Mouse (Mus musculus): Measurements from ENCODE around the gene Celsr1. TPM values are rescaled to one million over a fixed set of nuclear protein-coding genes. Genes with fewer than 3 reads are reported as not detected.

Celsr1 gene
- polyA plus RNA-seq, 1 experiment from 2014 or later: 0.01 TPM

- H3K9me3 ChIP-seq (replicated peaks): no peaks in the 10 kb centered on the region
- no peak for ATAC-seq (ENCODE audit: insufficient read depth)
- H3K27ac ChIP-seq (replicated peaks): no peak overlapping the region
- H3K4me3 ChIP-seq (replicated peaks): no peak overlapping the region
- peaks cover 11% of the 10 kb centered on the region; the same call in 1 of the 2 replicates for H3K27me3 ChIP-seq
- H3K4me1 ChIP-seq (replicated peaks): no peaks in the 10 kb centered on the region
- H3K9ac ChIP-seq: no peak overlapping the region
- H3K4me2 ChIP-seq: no peak overlapping the region
- H3K36me3 ChIP-seq (replicated peaks): no peaks in the 10 kb centered on the region
Observed at GRCm38 (mm10) chr15:85993386-85993785, 40.2 kb downstream of the Celsr1 start.

DNA sequence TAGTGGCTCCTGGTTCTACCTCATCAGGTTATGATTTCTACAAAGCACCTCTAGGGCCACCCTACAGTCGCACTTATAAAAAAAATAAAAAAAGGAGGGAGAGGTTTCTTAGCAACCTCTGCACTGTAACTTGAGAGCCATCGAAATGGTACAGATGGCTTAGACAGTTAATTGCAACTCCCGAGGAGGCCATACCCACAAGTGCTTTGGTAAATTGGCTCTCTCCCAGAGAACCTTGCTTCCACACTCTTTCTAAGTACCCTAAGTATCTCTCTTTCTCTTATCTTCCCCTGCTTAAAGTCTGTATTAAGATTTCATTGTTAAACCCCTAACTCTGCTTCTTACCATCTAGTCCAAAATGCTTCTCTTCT is 41.5 kb downstream of the Celsr1 start:
- no peak for ATAC-seq (ENCODE audit: insufficient read depth)
- H3K27ac ChIP-seq (replicated peaks): no peak overlapping the region
- H3K4me3 ChIP-seq (replicated peaks): no peak overlapping the region
- peaks cover 11% of the 10 kb centered on the region; the same call in 1 of the 2 replicates for H3K27me3 ChIP-seq
- no peaks in the 10 kb centered on the region for H3K36me3 ChIP-seq (replicated peaks)
- 60% methylated on average over 3 of the region's 3 CpGs for WGBS (ENCODE audit: insufficient replicate concordance)
- no peaks in the 10 kb centered on the region for H3K9me3 ChIP-seq (replicated peaks)
- no peak overlapping the region for H3K9ac ChIP-seq
- no peak overlapping the region for H3K4me2 ChIP-seq
- H3K4me1 ChIP-seq (replicated peaks): no peaks in the 10 kb centered on the region

DNA sequence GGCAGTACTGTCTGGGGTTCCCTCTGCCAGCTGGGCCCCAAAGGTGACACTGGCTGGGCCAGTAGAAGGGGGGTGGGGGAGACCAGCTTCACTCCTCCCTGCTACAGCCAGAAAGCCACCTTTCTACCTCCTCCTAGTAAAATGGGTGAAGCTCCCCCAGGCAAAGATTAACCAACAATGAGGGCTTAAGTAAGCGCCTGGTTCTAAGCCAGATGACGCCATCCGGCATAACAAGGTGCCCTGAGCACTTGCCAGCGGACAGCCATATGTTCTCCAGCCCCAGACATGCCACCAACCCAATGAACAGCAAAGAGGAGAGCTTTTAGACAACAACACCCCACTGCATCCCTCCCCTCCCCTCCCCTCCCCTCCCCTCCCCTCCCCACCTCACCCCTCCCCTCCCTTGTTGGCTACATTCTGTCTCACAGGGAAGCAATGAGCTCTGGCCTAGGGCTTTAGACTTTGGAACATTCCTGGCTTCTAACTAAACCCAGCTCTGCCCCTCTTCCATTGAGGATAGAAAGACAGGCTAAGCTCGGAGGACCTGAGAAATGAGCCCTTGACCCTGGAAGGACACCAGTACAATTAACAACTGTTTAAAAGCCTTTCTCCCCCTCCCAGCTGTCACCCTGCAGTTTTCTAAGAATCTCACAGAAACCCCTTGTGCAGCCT is 42.0 kb downstream of the Celsr1 start:
- Histone ChIP-seq H3K4me3 (replicated peaks) (no peak overlapping the region), H3K27ac (replicated peaks) (no peak overlapping the region), H3K9me3 (replicated peaks) (no peaks in the 10 kb centered on the region), H3K9ac (no peak overlapping the region), H3K4me2 (no peak overlapping the region), H3K27me3 (peaks cover 11% of the 10 kb centered on the region; the same call in 1 of the 2 replicates), H3K4me1 (replicated peaks) (no peaks in the 10 kb centered on the region), H3K36me3 (replicated peaks) (no peaks in the 10 kb centered on the region)
- 70% methylated on average over 5 of the region's 5 CpGs for WGBS (ENCODE audit: insufficient replicate concordance)
- ATAC-seq (ENCODE audit: insufficient read depth): no peak

DNA sequence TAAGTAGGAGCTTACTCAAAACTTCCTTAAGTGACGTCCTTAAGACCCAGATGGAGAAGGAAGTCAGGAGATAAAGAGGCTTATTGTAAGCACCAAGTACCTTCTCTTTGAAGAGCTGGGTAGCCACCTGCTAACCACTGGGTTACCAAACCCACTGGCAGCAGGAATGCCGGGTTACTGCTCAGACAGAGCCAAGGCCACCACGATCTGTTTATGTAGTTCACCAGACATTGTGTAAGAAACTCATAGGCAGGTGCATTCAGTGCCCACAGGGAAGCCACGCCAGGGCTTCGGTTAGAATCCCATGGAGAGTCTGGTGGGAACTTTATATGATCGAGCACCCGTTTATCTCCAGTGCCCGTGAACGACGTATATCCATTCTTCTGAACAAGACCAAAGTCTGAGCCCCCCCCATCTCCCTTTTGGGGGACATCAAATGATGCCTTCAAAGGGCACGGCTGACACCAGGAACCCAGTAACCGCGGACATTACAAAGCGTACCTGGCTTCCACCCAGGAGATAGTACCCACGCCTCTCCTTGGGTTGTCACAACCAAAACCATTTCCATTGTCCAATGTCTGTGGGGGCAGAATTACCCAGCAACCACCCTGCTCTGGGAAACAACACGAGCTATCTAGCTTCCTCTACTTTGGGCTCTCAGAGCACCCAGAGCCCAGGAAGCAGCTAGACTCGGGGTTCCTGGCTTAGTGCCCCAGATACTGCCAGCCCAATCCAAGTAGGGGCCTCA is 42.7 kb downstream of the Celsr1 start:
- WGBS (ENCODE audit: insufficient replicate concordance): 66% methylated on average over 17 of the region's 17 CpGs
- Histone ChIP-seq H3K27me3 (peaks cover 11% of the 10 kb centered on the region; the same call in 1 of the 2 replicates), H3K4me2 (no peak overlapping the region), H3K36me3 (replicated peaks) (no peaks in the 10 kb centered on the region), H3K4me3 (replicated peaks) (no peak overlapping the region), H3K4me1 (replicated peaks) (no peaks in the 10 kb centered on the region), H3K9me3 (replicated peaks) (no peaks in the 10 kb centered on the region), H3K9ac (no peak overlapping the region), H3K27ac (replicated peaks) (no peak overlapping the region)
- no peak for ATAC-seq (ENCODE audit: insufficient read depth)

GRCm38 (mm10) chr15:85987896-85988295 is 45.7 kb downstream of the Celsr1 start:
- Histone ChIP-seq H3K36me3 (replicated peaks) (no peaks in the 10 kb centered on the region), H3K27ac (replicated peaks) (no peak overlapping the region), H3K4me3 (replicated peaks) (no peak overlapping the region), H3K9ac (no peak overlapping the region), H3K27me3 (no peaks in the 10 kb centered on the region; the same call in 1 of the 2 replicates), H3K9me3 (replicated peaks) (no peaks in the 10 kb centered on the region), H3K4me2 (no peak overlapping the region), H3K4me1 (replicated peaks) (no peaks in the 10 kb centered on the region)
- ATAC-seq (ENCODE audit: insufficient read depth): no peak
- WGBS (ENCODE audit: insufficient replicate concordance): 55% methylated on average over 5 of the region's 5 CpGs

DNA sequence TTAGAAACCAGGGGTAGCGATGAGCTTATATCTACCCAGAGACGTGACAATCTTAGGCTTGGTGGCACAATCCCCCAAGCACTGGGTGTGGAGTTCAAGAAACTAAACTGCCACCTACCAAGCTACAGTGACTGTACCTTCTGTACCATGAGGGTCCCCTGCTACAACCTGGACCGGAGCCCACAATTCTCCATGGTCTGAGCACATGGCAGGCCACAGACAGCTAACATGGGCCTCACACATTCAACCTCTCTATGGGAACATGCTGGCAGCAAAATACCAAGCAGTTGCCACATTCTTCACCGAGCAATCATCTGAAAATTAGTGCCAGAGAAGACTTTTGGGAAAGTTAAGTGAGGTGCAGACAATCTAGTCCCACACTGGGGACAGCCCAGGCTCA is 47.4 kb downstream of the Celsr1 start:
- H3K4me3 ChIP-seq (replicated peaks): no peak overlapping the region
- no peak overlapping the region for H3K9ac ChIP-seq
- peaks cover 11% of the 10 kb centered on the region for H3K4me1 ChIP-seq (replicated peaks)
- no peaks in the 10 kb centered on the region for H3K9me3 ChIP-seq (replicated peaks)
- 68% methylated on average over 4 of the region's 4 CpGs for WGBS (ENCODE audit: insufficient replicate concordance)
- H3K27ac ChIP-seq (replicated peaks): no peak overlapping the region
- H3K27me3 ChIP-seq: no peaks in the 10 kb centered on the region
- ATAC-seq (ENCODE audit: insufficient read depth): no peak
- no peaks in the 10 kb centered on the region for H3K36me3 ChIP-seq (replicated peaks)
- no peak overlapping the region for H3K4me2 ChIP-seq

DNA sequence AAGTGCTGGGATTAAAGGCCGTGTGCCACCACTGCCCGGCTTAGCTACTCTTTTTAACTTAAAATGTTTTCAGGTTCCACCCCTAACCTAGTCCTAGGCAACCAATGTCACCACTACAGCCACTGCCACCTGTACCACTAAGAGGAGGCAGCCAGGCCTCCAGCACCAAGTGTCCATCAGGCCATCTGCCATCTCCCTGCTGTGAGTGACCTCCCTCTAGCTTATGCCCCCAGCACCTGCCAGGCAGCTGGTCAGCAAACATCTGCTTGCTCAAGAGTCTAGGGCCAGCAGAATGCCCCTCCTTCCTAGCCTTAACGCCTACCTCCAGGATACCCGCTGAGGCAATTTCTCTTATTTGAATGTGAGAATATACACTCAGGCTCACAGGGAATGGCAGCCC is 48.0 kb downstream of the Celsr1 start:
- no peak overlapping the region for H3K9ac ChIP-seq
- no peak overlapping the region for H3K4me2 ChIP-seq
- H3K27me3 ChIP-seq: no peaks in the 10 kb centered on the region
- no peaks in the 10 kb centered on the region for H3K36me3 ChIP-seq (replicated peaks)
- no peaks in the 10 kb centered on the region for H3K9me3 ChIP-seq (replicated peaks)
- H3K4me3 ChIP-seq (replicated peaks): no peak overlapping the region
- H3K27ac ChIP-seq (replicated peaks): no peak overlapping the region
- peaks cover 11% of the 10 kb centered on the region for H3K4me1 ChIP-seq (replicated peaks)
- 67% methylated on average over 4 of the region's 4 CpGs for WGBS (ENCODE audit: insufficient replicate concordance)
- ATAC-seq (ENCODE audit: insufficient read depth): no peak

DNA sequence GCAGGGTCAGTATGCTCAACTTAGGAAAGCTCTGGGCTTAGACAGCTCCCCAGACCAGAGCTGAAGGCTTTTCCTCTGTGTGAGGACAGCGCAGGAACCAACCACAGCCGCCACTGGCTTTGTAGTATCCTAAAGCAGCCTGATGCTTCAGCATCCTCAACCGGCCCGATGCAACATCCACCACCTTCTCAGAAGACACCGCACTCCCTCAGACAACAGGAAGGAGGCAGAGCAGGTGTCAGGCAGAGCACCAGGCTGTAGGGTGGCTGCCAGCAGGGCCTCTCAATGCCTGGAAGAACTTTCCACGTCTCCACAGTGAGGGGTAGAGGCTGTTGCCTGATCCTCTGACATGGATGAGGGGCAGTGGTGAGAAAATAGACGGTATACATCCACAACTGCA is 50.4 kb downstream of the Celsr1 start:
- Histone ChIP-seq H3K4me1 (replicated peaks) (peaks cover 11% of the 10 kb centered on the region), H3K9ac (no peak overlapping the region), H3K27me3 (no peaks in the 10 kb centered on the region), H3K36me3 (replicated peaks) (no peaks in the 10 kb centered on the region), H3K4me2 (no peak overlapping the region), H3K9me3 (replicated peaks) (no peaks in the 10 kb centered on the region), H3K4me3 (replicated peaks) (no peak overlapping the region), H3K27ac (replicated peaks) (no peak overlapping the region)
- WGBS (ENCODE audit: insufficient replicate concordance): 61% methylated on average over 7 of the region's 7 CpGs
- no peak for ATAC-seq (ENCODE audit: insufficient read depth)

GRCm38 (mm10) chr15:85982416-85982775 is 51.2 kb downstream of the Celsr1 start:
- 6% methylated on average over 3 of the region's 3 CpGs for WGBS (ENCODE audit: insufficient replicate concordance)
- H3K9ac ChIP-seq: no peak overlapping the region
- peak; percentile 34; the same call in 1 of the 2 replicates for ATAC-seq (ENCODE audit: insufficient read depth)
- peaks cover 5% of the 10 kb centered on the region; the same call in 1 of the 2 replicates for H3K27me3 ChIP-seq
- peaks cover 11% of the 10 kb centered on the region for H3K4me1 ChIP-seq (replicated peaks)
- H3K4me2 ChIP-seq: peak overlapping the region; percentile 20; the same call in 1 of the 2 replicates
- no peak overlapping the region for H3K4me3 ChIP-seq (replicated peaks)
- no peaks in the 10 kb centered on the region for H3K36me3 ChIP-seq (replicated peaks)
- H3K9me3 ChIP-seq (replicated peaks): no peaks in the 10 kb centered on the region
- H3K27ac ChIP-seq (replicated peaks): no peak overlapping the region

- Histone ChIP-seq H3K9ac (no peak overlapping the region), H3K4me3 (replicated peaks) (no peak overlapping the region), H3K27ac (replicated peaks) (no peak overlapping the region), H3K4me1 (replicated peaks) (peaks cover 11% of the 10 kb centered on the region), H3K4me2 (peak overlapping the region; percentile 20; the same call in 1 of the 2 replicates), H3K27me3 (peaks cover 8% of the 10 kb centered on the region; the same call in 1 of the 2 replicates), H3K9me3 (replicated peaks) (no peaks in the 10 kb centered on the region), H3K36me3 (replicated peaks) (no peaks in the 10 kb centered on the region)
- peak; percentile 60 for ATAC-seq (ENCODE audit: insufficient read depth)
- WGBS (ENCODE audit: insufficient replicate concordance): 14% methylated on average over 11 of the region's 11 CpGs
Observed at GRCm38 (mm10) chr15:85981768-85982415, 51.7 kb downstream of the Celsr1 start.

DNA sequence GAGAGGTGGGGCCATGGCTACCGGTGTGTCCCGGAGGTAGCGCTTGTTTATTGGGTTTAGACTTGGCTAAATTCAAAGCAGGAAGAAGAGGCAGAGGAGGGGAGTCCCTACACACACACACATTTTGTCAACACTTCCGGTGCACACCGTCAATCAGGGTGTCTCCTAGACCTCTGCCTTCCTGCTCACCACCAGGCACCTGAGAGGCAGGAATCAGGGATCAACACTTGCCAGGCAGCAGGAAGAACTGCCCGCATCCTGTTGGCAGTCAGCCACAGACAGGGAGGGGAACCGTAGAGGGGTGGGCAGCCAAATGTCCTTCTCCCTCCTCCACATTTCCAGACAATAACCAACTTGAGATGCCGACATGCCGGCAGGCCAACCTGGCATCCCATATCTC is 56.5 kb downstream of the Celsr1 start:
- Histone ChIP-seq H3K27me3 (peaks cover 8% of the 10 kb centered on the region; the same call in 1 of the 2 replicates), H3K36me3 (replicated peaks) (no peaks in the 10 kb centered on the region), H3K9ac (no peak overlapping the region), H3K4me1 (replicated peaks) (peaks cover 8% of the 10 kb centered on the region), H3K4me3 (replicated peaks) (no peak overlapping the region), H3K27ac (replicated peaks) (no peak overlapping the region), H3K9me3 (replicated peaks) (no peaks in the 10 kb centered on the region), H3K4me2 (no peak overlapping the region)
- 42% methylated on average over 9 of the region's 9 CpGs for WGBS (ENCODE audit: insufficient replicate concordance)
- no peak for ATAC-seq (ENCODE audit: insufficient read depth)
